Mouse (Mus musculus) limb, embryonic 14.5 days (tissue): ENCODE results near the gene Shmt2. TPM values are rescaled to one million over a fixed set of nuclear protein-coding genes. Genes with fewer than 3 reads are reported as not detected.
A peak's percentile ranks its signal among the peaks of the same experiment; 100 is the strongest.

ENCODE experiments used
- ATAC-seq: fragments of 200-750 bp; cut with Nextera tagmentation; 2 replicates; pipeline ENCODE4 v1.8.0; 2017; ENCODE audit warnings: low read depth, moderate number of reproducible peaks, moderate TSS enrichment; ENCODE audit not compliant: low FRiP score
- DNase-seq: peaks from one replicate; pipeline ENCODE4 v3.0.0-alpha.2; 2015; ENCODE audit warnings: low spot score
- H3K27ac ChIP-seq: fragments of 300-500 bp; sonication (generic); replicated peaks from 2 replicates; pipeline ENCODE4 v1.5.1; 2014; ENCODE audit warnings: low read depth, mild to moderate bottlenecking, low read length, moderate library complexity, mixed read lengths
- H3K27me3 ChIP-seq: fragments of 300-500 bp; sonication (generic); 2 replicates; pipeline ENCODE4 v1.6.1; 2014; ENCODE audit warnings: low read length, mixed read lengths; ENCODE audit not compliant: control insufficient read depth, insufficient read depth
- H3K36me3 ChIP-seq: fragments of 300-500 bp; sonication (generic); 2 replicates; pipeline ENCODE4 v1.6.1; 2014; ENCODE audit warnings: mild to moderate bottlenecking, low read length, moderate library complexity, mixed read lengths; ENCODE audit not compliant: control insufficient read depth, insufficient read depth
- H3K4me1 ChIP-seq: fragments of 300-500 bp; sonication (generic); 2 replicates; pipeline ENCODE4 v1.6.1; 2014; ENCODE audit warnings: antibody characterized with exemption, low read length, mixed read lengths; ENCODE audit not compliant: control insufficient read depth, insufficient read depth
- H3K4me2 ChIP-seq: fragments of 300-500 bp; sonication (generic); replicated peaks from 2 replicates; pipeline ENCODE4 v1.6.1; 2014; ENCODE audit warnings: low read depth, mild to moderate bottlenecking, low read length, moderate library complexity; ENCODE audit not compliant: severe bottlenecking
- H3K4me3 ChIP-seq: fragments of 300-500 bp; sonication (generic); replicated peaks from 2 replicates; pipeline ENCODE4 v1.5.1; 2014; ENCODE audit warnings: low read length
- H3K9ac ChIP-seq: fragments of 300-500 bp; sonication (generic); 2 replicates; pipeline ENCODE4 v1.6.1; 2014; ENCODE audit warnings: mild to moderate bottlenecking, low read depth, low read length, moderate library complexity; ENCODE audit not compliant: severe bottlenecking
- H3K9me3 ChIP-seq: fragments of 300-500 bp; sonication (generic); 2 replicates; pipeline ENCODE4 v1.6.1; 2016; ENCODE audit warnings: low read length; ENCODE audit not compliant: control insufficient read depth
- POLR2A ChIP-seq: fragments of 200-500 bp; IDR thresholded peaks from 2 replicates; pipeline ENCODE4 v1.8.0; 2012; ENCODE audit warnings: inconsistent platforms, mild to moderate bottlenecking, moderate library complexity, borderline replicate concordance; ENCODE audit not compliant: insufficient read depth, insufficient read length; ENCODE audit errors: extremely low read depth
- WGBS: fragments of 180-500 bp; shearing (Covaris S2); extraction: QIAGEN DNeasy Blood & Tissue Kit; methylation state at CpG from one replicate; pipeline ENCODE4 v1.1.7; 2014; 5-methylcytosine and 5-hydroxymethylcytosine counted together
- polyA plus RNA-seq, 2 experiments: library from polyadenylated mRNA; depleted of rRNA in 1 of 2; stranded (reverse) in 1 of 2; unstranded in 1 of 2; fragments of >200 nt; fragmentation: Nextera tagmentation in 1 of 2; extraction: Ambion mirVana in 1 of 2; gene quantifications; 2 replicates each; pipeline versions ENCODE4 v1.2.1 to v1.2.3; 2012 to 2014

The Shmt2 gene
- polyA plus RNA-seq, 2 experiments, result 89.4 to 146 TPM

DNA sequence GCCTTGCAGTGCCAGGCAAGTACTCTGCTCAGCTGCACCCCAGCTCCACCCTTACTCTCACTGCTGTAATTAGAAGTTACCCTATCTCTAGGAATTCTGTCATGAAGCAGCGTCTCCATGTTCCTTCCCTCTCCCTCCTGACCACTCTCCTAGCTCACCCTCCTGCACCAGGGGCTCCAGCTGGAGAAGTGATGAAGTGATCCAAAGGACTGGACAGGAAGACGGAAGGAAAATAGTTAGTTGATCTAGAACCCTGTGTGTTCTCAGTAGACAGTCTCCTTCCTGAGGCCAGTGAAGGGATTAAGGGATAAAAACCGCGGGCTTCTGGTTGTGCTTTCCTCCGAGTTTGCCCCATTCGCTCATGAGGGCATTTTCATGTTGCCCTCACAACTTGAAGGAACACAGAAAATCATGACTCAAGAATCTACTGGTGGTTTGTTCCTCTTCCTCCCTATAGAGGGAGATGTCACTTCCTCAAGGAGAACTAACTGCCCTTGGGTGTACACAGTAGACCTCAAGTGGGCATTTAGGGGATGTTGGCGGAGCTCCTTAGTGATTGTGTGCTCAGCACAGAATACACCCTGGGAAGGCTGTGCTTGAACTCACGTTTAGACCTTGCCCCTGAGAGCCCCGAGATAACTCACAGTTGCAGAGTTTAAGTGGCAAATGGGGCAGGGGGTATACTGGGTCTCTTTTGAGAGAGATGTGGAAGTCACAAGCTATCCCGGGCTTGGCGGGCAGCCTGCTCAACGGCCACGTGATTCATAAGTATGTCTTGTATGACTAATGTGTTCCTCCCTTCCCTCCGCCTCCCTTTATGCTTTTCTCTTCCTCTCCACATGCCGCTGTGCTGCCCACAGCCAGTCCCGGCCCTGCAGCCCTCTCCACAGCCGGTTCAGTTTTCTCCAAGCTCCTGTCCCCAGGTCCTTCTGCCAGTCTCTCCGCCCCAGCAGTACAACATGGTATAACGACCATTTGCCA, 41.1 kb downstream of the Shmt2 start:
- H3K9me3 ChIP-seq, result no peaks in the 10 kb centered on the region
- TF ChIP-seq POLR2A, result no peak
- H3K4me2 ChIP-seq, result no peak overlapping the region
- no peak overlapping the region for H3K27ac ChIP-seq
- H3K9ac ChIP-seq, result no peak overlapping the region
- no peaks in the 10 kb centered on the region for H3K27me3 ChIP-seq
- peaks cover 74% of the 10 kb centered on the region for H3K36me3 ChIP-seq
- no peak for ATAC-seq
- DNase-seq, result no peak
- H3K4me1 ChIP-seq, result no peaks in the 10 kb centered on the region
- 81% methylated on average over 19 of the region's 19 CpGs for WGBS
- H3K4me3 ChIP-seq, result no peak overlapping the region

GRCm38 (mm10) chr10:127479131-127479530, 43.1 kb downstream of the Shmt2 start:
- no peaks in the 10 kb centered on the region for H3K9me3 ChIP-seq
- no peak overlapping the region for H3K4me2 ChIP-seq
- TF ChIP-seq POLR2A, result no peak
- H3K36me3 ChIP-seq, result peaks cover 74% of the 10 kb centered on the region
- DNase-seq (peak; percentile 44), ATAC-seq (no peak)
- no peaks in the 10 kb centered on the region for H3K4me1 ChIP-seq
- H3K27me3 ChIP-seq, result no peaks in the 10 kb centered on the region
- no peak overlapping the region for H3K9ac ChIP-seq
- no peak overlapping the region for H3K4me3 ChIP-seq
- no peak overlapping the region for H3K27ac ChIP-seq
- WGBS, result 95% methylated on average over 4 of the region's 4 CpGs

DNA sequence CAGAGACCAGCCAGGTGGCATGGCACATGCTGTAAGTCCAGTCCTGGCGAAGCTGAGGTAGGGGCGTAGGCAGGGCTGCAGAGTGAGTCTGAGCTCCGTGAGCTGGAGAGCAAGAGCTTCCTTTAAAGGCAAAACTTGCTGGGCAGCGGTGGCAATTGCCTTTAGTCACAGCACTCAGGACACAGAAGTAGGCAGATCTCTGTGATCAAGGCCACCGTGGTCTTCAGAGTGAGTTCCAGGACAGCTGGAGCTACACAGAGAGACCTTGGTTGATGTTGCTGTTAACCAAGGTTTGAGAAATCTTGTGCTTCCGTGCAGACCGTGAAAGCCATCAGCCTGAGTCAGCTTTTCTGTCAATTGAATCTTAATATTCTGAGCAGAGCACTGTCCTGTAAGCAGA, 44.9 kb downstream of the Shmt2 start:
- Histone ChIP-seq H3K27me3 (no peaks in the 10 kb centered on the region), H3K36me3 (peaks cover 74% of the 10 kb centered on the region), H3K9ac (no peak overlapping the region), H3K4me2 (no peak overlapping the region), H3K4me1 (no peaks in the 10 kb centered on the region), H3K4me3 (no peak overlapping the region), H3K9me3 (no peaks in the 10 kb centered on the region), H3K27ac (no peak overlapping the region)
- TF ChIP-seq POLR2A, result no peak
- WGBS, result 88% methylated on average over 7 of the region's 7 CpGs
- ATAC-seq (no peak), DNase-seq (no peak)

GRCm38 (mm10) chr10:127476541-127476940, 45.7 kb downstream of the Shmt2 start:
- DNase-seq (no peak), ATAC-seq (no peak)
- 82% methylated on average over 3 of the region's 3 CpGs for WGBS
- H3K27ac ChIP-seq, result no peak overlapping the region
- no peaks in the 10 kb centered on the region for H3K9me3 ChIP-seq
- H3K9ac ChIP-seq, result no peak overlapping the region
- H3K4me3 ChIP-seq, result no peak overlapping the region
- TF ChIP-seq POLR2A, result no peak
- H3K4me2 ChIP-seq, result no peak overlapping the region
- no peaks in the 10 kb centered on the region for H3K4me1 ChIP-seq
- H3K27me3 ChIP-seq, result no peaks in the 10 kb centered on the region
- H3K36me3 ChIP-seq, result peaks cover 76% of the 10 kb centered on the region

DNA sequence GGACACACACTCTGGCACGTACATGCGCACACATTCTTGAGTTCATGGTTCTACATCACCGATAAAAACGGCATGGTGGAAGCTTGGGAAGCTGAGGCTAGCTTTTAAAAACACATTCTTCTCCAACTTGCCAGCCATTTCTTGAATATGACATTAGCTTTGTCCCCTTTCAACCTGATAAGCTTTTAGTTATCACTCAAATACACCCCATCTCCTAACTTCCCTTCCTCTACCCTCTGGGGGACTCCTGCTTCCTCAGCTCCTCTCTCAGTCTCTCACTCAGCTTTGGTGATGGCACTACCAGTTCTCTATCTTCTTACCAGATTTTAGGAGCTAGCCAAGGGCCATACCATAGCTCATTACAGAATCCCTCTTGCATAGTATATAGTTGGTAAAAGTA, 47.1 kb downstream of the Shmt2 start:
- no peak overlapping the region for H3K4me2 ChIP-seq
- no peak overlapping the region for H3K4me3 ChIP-seq
- no peak overlapping the region for H3K27ac ChIP-seq
- DNase-seq (no peak), ATAC-seq (no peak)
- no peak overlapping the region for H3K9ac ChIP-seq
- WGBS, result 98% methylated on average over 4 of the region's 4 CpGs
- no peak for TF ChIP-seq POLR2A
- peaks cover 74% of the 10 kb centered on the region for H3K36me3 ChIP-seq
- 0 out of 2 replicates have a peak, but pooled peaks cover 3% of the 10 kb centered on the region for H3K4me1 ChIP-seq
- H3K9me3 ChIP-seq, result no peaks in the 10 kb centered on the region
- no peaks in the 10 kb centered on the region for H3K27me3 ChIP-seq
